Mouse (Mus musculus): ENCODE results near the gene Tns1.
A peak's percentile ranks its signal among the peaks of the same experiment; 100 is the strongest.

Gene Tns1

GRCm38 (mm10) chr1:74058771-74059170 is 65.5 kb downstream of the Tns1 start:
- no peak for DNase-seq (ENCODE audit: low spot score)

- DNase-seq (ENCODE audit: low spot score): no peak
Observed at GRCm38 (mm10) chr1:74058309-74058708, 65.9 kb downstream of the Tns1 start.

DNA sequence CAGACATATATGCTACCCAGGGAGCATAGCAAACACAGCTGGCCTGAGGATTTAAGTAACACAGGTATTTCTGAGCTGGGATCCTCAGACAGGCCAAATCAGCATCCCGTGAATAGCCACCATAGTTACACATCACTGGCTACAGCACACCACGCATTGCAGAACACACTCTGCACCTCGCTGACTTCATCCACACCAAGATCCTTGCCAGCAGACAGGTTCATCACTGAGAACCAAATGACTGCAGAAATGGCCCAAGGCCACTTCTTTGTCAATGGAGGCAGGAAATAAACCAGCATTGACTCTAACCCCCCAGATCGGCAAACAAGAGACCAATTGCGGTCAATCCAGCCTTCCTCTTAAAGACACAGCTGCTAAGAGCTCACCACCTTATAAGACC is 66.7 kb downstream of the Tns1 start:
- no peak for DNase-seq (ENCODE audit: low spot score)

DNA sequence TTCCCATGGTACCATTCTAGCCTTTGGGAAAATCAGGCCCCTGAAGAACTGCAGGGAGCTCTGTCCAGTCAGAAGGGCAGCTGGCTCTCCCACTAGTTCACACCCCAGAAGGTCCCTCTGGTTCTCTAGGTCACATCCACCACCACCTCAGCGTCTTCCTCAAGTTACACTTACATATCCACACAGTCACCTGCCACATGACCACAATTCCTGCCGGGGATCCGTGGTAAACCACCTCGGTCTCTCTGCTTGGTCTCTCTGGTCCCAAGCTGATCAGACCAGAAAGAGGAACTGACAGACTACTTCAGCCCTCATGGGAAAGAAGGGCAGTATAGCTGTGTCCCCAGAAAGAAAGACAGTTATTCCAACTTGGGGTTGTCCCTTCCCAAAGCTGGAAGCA is 68.7 kb downstream of the Tns1 start:
- no peak for DNase-seq (ENCODE audit: low spot score)

GRCm38 (mm10) chr1:74054471-74054870 is 69.8 kb downstream of the Tns1 start:
- DNase-seq (ENCODE audit: low spot score): no peak

DNA sequence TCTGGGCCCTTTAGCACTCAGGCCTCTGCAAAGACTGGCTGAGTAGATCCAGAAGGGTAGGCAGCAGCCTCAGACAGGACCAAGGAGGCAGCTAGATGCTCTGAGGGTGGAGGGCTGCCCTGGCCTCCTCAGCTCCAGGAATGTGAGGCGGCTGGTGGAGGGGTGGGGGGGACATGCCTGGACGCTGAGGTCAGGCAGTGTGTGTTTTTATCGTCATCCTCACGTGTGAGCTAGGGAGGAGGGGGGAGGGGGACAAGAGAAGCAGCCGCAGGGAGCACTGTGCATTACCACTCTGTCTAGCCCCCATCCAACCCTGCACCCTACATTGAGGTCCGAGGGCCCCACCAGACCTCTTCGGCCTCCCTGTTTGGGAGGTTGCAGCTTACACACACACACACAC is 70.2 kb downstream of the Tns1 start:
- DNase-seq (ENCODE audit: low spot score): no peak

- DNase-seq (ENCODE audit: low spot score): no peak
Observed at GRCm38 (mm10) chr1:74053068-74053467, 71.2 kb downstream of the Tns1 start.

DNA sequence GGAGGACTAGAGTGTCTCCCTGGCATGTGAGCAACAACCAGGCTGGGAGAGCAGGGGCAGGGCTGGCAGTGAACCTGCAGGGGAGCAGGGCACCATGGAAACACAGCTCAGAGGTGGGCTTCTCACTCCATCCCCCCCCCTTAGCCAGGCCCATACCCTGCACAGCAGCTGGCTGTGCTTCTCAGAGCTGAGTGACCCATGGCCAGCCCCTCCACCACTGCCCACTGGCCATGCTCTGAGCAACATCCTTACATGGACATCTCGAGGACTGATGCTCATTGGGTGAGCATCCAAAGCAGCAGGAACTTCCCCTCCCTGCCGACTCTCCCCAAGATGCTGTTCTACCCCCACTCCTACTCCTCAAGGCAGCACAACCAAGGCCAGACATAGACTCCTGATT is 72.9 kb downstream of the Tns1 start:
- no peak for DNase-seq (ENCODE audit: low spot score)

DNA sequence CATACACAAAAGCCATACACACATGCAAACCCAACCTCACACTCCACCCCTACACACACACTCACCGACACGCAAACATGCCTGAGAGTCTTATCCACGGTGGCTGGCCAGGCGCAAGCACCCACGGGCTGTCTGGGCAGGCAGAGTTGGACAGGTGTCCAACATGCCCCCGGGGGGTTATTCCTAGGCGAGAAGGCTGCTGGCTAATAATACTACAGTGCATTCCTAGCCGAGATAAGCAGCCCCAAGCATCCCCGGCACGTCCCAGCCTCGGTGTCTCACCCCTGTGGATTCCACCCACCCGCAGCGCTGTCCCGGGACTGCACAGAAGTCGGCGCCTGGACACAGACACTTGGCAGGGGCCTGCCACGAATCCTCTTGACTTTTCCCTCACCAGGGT is 74.8 kb downstream of the Tns1 start:
- no peak for DNase-seq (ENCODE audit: low spot score)

- DNase-seq (ENCODE audit: low spot score): no peak
Observed at GRCm38 (mm10) chr1:74047722-74048121, 76.5 kb downstream of the Tns1 start.

GRCm38 (mm10) chr1:74047311-74047710 is 76.9 kb downstream of the Tns1 start:
- DNase-seq (ENCODE audit: low spot score): no peak

GRCm38 (mm10) chr1:74045034-74045433 is 79.2 kb downstream of the Tns1 start:
- no peak for DNase-seq (ENCODE audit: low spot score)

GRCm38 (mm10) chr1:74044421-74044820 is 79.8 kb downstream of the Tns1 start:
- no peak for DNase-seq (ENCODE audit: low spot score)

- DNase-seq (ENCODE audit: low spot score): no peak
Observed at GRCm38 (mm10) chr1:74043584-74044105, 80.6 kb downstream of the Tns1 start.

- DNase-seq (ENCODE audit: low spot score): no peak
Observed at GRCm38 (mm10) chr1:74042711-74043467, 81.4 kb downstream of the Tns1 start.

DNA sequence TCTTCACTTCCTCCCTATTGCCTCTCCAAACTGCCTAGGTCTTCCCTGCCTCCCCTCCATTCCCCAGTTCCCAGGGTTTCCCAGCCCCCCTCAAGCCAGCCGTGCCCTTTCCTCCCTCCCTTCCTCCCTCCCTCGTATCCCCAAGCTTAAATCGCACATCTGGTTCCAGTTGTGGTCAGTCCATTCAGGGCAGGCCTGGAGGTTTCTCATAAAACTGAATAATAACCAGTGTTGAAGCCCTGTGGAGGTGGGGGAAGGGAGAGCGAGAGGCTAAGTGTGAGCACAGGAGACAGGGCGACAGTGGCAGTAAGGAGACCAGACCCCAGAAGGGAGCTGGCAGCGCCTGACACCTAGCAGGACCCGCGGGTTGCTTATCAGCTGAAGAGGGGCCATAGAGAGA is 82.6 kb downstream of the Tns1 start:
- no peak for DNase-seq (ENCODE audit: low spot score)

GRCm38 (mm10) chr1:74041178-74041577 is 83.1 kb downstream of the Tns1 start:
- no peak for DNase-seq (ENCODE audit: low spot score)

GRCm38 (mm10) chr1:74036560-74037390 is 87.5 kb downstream of the Tns1 start:
- DNase-seq (ENCODE audit: low spot score): peak; percentile 11

- no peak for DNase-seq (ENCODE audit: low spot score)
Observed at GRCm38 (mm10) chr1:74035912-74036489, 88.2 kb downstream of the Tns1 start.

DNA sequence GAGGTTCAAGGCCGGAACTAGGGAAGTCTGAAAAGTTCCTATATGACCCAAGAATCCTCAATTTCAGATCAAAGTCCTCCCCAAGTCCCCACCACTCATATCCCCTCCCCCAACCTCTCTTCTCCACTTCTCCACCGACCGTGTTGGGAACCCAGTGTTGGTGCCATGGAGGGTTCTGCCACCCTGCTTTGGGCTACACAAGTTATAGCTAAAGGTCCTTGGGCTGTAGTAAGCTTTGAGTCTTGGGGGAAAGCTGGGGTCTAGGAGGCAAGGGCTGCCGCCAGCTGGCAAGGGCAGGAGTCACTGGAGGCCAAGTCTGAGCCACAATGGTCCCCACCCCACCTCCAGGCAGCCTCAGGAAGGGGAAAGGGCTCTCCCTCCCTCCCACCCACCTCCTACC is 88.8 kb downstream of the Tns1 start:
- DNase-seq (ENCODE audit: low spot score): no peak

DNA sequence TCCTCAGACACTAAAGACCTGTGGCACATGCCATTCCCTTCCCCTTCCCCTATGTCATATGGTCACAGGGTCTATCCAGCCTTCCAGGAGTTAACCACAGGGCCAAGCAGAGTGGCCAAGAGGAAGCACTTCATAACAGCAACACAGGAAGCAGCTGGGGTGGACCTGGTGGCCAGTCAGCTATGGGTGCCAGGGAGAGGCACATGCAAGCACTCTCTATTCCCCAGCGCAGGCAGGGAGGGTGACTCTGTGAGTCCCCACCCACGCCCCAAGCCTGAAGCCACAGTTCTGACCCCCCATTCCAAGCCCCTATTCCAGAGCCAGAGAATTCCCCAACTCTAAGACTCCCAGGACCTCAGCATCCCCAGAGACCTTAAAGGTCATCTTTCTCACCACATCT is 89.5 kb downstream of the Tns1 start:
- DNase-seq (ENCODE audit: low spot score): no peak

DNA sequence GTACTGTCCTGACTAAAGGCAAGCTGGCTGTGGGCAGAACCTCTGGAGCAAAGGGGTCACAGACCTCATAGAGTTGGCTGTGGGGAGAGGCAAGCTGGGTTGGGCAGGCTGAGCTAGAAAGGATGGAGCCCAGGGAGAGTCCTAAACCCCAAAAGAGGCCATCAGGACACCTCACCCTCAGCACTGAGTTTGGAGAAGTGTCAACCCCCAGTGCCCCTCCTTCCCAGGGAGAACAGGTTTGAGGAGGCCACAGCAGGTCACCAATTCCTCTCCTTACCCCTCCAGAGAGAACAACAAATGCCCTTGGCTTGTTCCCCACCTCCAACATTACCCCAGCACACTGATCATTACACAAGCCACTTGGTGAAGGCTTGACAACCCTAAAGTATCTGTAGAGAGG is 90.0 kb downstream of the Tns1 start:
- DNase-seq (ENCODE audit: low spot score): no peak

- no peak for DNase-seq (ENCODE audit: low spot score)
Observed at GRCm38 (mm10) chr1:74033407-74033806, 90.8 kb downstream of the Tns1 start.

Measured in T-cell, adult 2 months (primary cell).